Mouse (Mus musculus): ENCODE results near the gene Camta1. TPM values are rescaled to one million over a fixed set of nuclear protein-coding genes. Genes with fewer than 3 reads are reported as not detected.
A peak's percentile ranks its signal among the peaks of the same experiment; 100 is the strongest.

Gene Camta1
- total and polyA plus RNA-seq, 2 experiments from 2014 or later, result 127 to 145 TPM

- WGBS, result 20% methylated on average over 10 of the region's 10 CpGs
Measured at GRCm38 (mm10) chr4:151138135-151138534, 723.5 kb downstream of the Camta1 start.

GRCm38 (mm10) chr4:151137701-151138100, 724.0 kb downstream of the Camta1 start:
- H3K4me1 ChIP-seq (ENCODE audit: insufficient read depth, low read length), result peaks cover 29% of the 10 kb centered on the region
- no peak overlapping the region for H3K4me2 ChIP-seq (ENCODE audit: low read depth, low read length)
- ATAC-seq (no peak), DNase-seq (ENCODE audit: low spot score) (no peak)
- H3K4me3 ChIP-seq (ENCODE audit: low read length), result no peak overlapping the region
- no peaks in the 10 kb centered on the region for H3K27me3 ChIP-seq (ENCODE audit: insufficient read depth, low read length)
- H3K9ac ChIP-seq (replicated peaks; ENCODE audit: low read length), result no peak overlapping the region; the same call in 1 of the 2 replicates
- WGBS, result 52% methylated on average over 5 of the region's 5 CpGs
- no peaks in the 10 kb centered on the region for H3K9me3 ChIP-seq (ENCODE audit: low read length)
- TF ChIP-seq CTCF (IDR thresholded peaks at IDR 0.05; ENCODE audit: low read depth), result no peak
- no peaks in the 10 kb centered on the region for H3K36me3 ChIP-seq (ENCODE audit: insufficient read depth, low read length)
- H3K27ac ChIP-seq, result no peak overlapping the region

More at GRCm38 (mm10) chr4:151138135-151138534, 723.5 kb downstream of the Camta1 start:
- Histone ChIP-seq H3K9me3 (ENCODE audit: low read length) (no peaks in the 10 kb centered on the region), H3K27me3 (ENCODE audit: insufficient read depth, low read length) (no peaks in the 10 kb centered on the region), H3K36me3 (ENCODE audit: insufficient read depth, low read length) (no peaks in the 10 kb centered on the region), H3K27ac (no peak overlapping the region), H3K4me1 (ENCODE audit: insufficient read depth, low read length) (peaks cover 29% of the 10 kb centered on the region), H3K4me2 (ENCODE audit: low read depth, low read length) (no peak overlapping the region), H3K9ac (replicated peaks; ENCODE audit: low read length) (peak overlapping the region; percentile 21; the same call in 1 of the 2 replicates), H3K4me3 (ENCODE audit: low read length) (no peak overlapping the region)
- DNase-seq (ENCODE audit: low spot score), result peak; percentile 61
- no peak for ATAC-seq
- TF ChIP-seq CTCF (IDR thresholded peaks at IDR 0.05; ENCODE audit: low read depth), result no peak

- Histone ChIP-seq H3K9me3 (ENCODE audit: low read length) (no peaks in the 10 kb centered on the region), H3K4me1 (ENCODE audit: insufficient read depth, low read length) (peaks cover 30% of the 10 kb centered on the region), H3K36me3 (ENCODE audit: insufficient read depth, low read length) (no peaks in the 10 kb centered on the region), H3K4me2 (ENCODE audit: low read depth, low read length) (no peak overlapping the region), H3K4me3 (ENCODE audit: low read length) (no peak overlapping the region), H3K27ac (no peak overlapping the region), H3K9ac (replicated peaks; ENCODE audit: low read length) (no peak overlapping the region), H3K27me3 (ENCODE audit: insufficient read depth, low read length) (no peaks in the 10 kb centered on the region)
- no peak for TF ChIP-seq CTCF (IDR thresholded peaks at IDR 0.05; ENCODE audit: low read depth)
- 68% methylated on average over 8 of the region's 8 CpGs for WGBS
- no peak for ATAC-seq
- DNase-seq (ENCODE audit: low spot score), result no peak
Measured at GRCm38 (mm10) chr4:151135491-151135890, 726.2 kb downstream of the Camta1 start.

- 58% methylated on average over 4 of the region's 4 CpGs for WGBS
Measured at GRCm38 (mm10) chr4:151133760-151134159, 727.9 kb downstream of the Camta1 start.

GRCm38 (mm10) chr4:151132493-151132892, 729.2 kb downstream of the Camta1 start:
- ATAC-seq (no peak), DNase-seq (ENCODE audit: low spot score) (no peak)
- Histone ChIP-seq H3K4me3 (ENCODE audit: low read length) (no peak overlapping the region), H3K36me3 (ENCODE audit: insufficient read depth, low read length) (no peaks in the 10 kb centered on the region), H3K9ac (replicated peaks; ENCODE audit: low read length) (no peak overlapping the region), H3K9me3 (ENCODE audit: low read length) (no peaks in the 10 kb centered on the region), H3K4me1 (ENCODE audit: insufficient read depth, low read length) (peaks cover 20% of the 10 kb centered on the region), H3K27ac (0 out of 2 replicates have a peak overlapping the region, but pooled peaks have one; percentile 32), H3K4me2 (ENCODE audit: low read depth, low read length) (no peak overlapping the region), H3K27me3 (ENCODE audit: insufficient read depth, low read length) (no peaks in the 10 kb centered on the region)
- 76% methylated on average over 9 of the region's 9 CpGs for WGBS
- TF ChIP-seq CTCF (IDR thresholded peaks at IDR 0.05; ENCODE audit: low read depth), result no peak

More at GRCm38 (mm10) chr4:151133760-151134159, 727.9 kb downstream of the Camta1 start:
- no peak overlapping the region for H3K9ac ChIP-seq (replicated peaks; ENCODE audit: low read length)
- no peaks in the 10 kb centered on the region for H3K36me3 ChIP-seq (ENCODE audit: insufficient read depth, low read length)
- H3K9me3 ChIP-seq (ENCODE audit: low read length), result no peaks in the 10 kb centered on the region
- peaks cover 25% of the 10 kb centered on the region for H3K4me1 ChIP-seq (ENCODE audit: insufficient read depth, low read length)
- no peak for TF ChIP-seq CTCF (IDR thresholded peaks at IDR 0.05; ENCODE audit: low read depth)
- no peak overlapping the region for H3K27ac ChIP-seq
- no peak overlapping the region for H3K4me3 ChIP-seq (ENCODE audit: low read length)
- H3K27me3 ChIP-seq (ENCODE audit: insufficient read depth, low read length), result no peaks in the 10 kb centered on the region
- no peak for DNase-seq (ENCODE audit: low spot score)
- no peak for ATAC-seq
- no peak overlapping the region for H3K4me2 ChIP-seq (ENCODE audit: low read depth, low read length)

- WGBS, result 48% methylated on average over 9 of the region's 9 CpGs
- ATAC-seq (no peak), DNase-seq (ENCODE audit: low spot score) (no peak)
- H3K4me3 ChIP-seq (ENCODE audit: low read length), result no peak overlapping the region
- no peak for TF ChIP-seq CTCF (IDR thresholded peaks at IDR 0.05; ENCODE audit: low read depth)
- no peaks in the 10 kb centered on the region for H3K9me3 ChIP-seq (ENCODE audit: low read length)
- H3K36me3 ChIP-seq (ENCODE audit: insufficient read depth, low read length), result peaks cover 4% of the 10 kb centered on the region; the same call in 1 of the 2 replicates
- no peak overlapping the region for H3K4me2 ChIP-seq (ENCODE audit: low read depth, low read length)
- H3K27ac ChIP-seq, result peak overlapping the region; percentile 99; the same call in 1 of the 2 replicates
- H3K9ac ChIP-seq (replicated peaks; ENCODE audit: low read length), result no peak overlapping the region
- peaks cover 24% of the 10 kb centered on the region for H3K4me1 ChIP-seq (ENCODE audit: insufficient read depth, low read length)
- no peaks in the 10 kb centered on the region for H3K27me3 ChIP-seq (ENCODE audit: insufficient read depth, low read length)
Measured at GRCm38 (mm10) chr4:151130756-151131490, 730.8 kb downstream of the Camta1 start.
